Mouse (Mus musculus): ENCODE results near the gene Trabd.

The Trabd gene

GRCm38 (mm10) chr15:89078208-89078836, 3.4 kb downstream of the Trabd start:
- DNase-seq (ENCODE audit: low read depth), result peak; percentile 68

GRCm38 (mm10) chr15:89083906-89084305, 9.0 kb downstream of the Trabd start:
- no peak for DNase-seq (ENCODE audit: low read depth)

GRCm38 (mm10) chr15:89084826-89085225, 9.9 kb downstream of the Trabd start:
- no peak for DNase-seq (ENCODE audit: low read depth)

GRCm38 (mm10) chr15:89088607-89089247, 13.8 kb downstream of the Trabd start, which contains the start of gene Selenoo:
Gene Selenoo (plus strand): TSS chr15:89089084.
- DNase-seq (ENCODE audit: low read depth), result peak; percentile 95

- peak; percentile 24 for DNase-seq (ENCODE audit: low read depth)
Measured at GRCm38 (mm10) chr15:89089248-89090051, 14.5 kb downstream of the Trabd start.

- DNase-seq (ENCODE audit: low read depth), result peak; percentile 44
Measured at GRCm38 (mm10) chr15:89090662-89091061, 15.7 kb downstream of the Trabd start.

- no peak for DNase-seq (ENCODE audit: low read depth)
Measured at GRCm38 (mm10) chr15:89092181-89092580, 17.3 kb downstream of the Trabd start.

GRCm38 (mm10) chr15:89097450-89097849, 22.5 kb downstream of the Trabd start:
- DNase-seq (ENCODE audit: low read depth), result no peak

GRCm38 (mm10) chr15:89098616-89099015, 23.7 kb downstream of the Trabd start:
- no peak for DNase-seq (ENCODE audit: low read depth)

- no peak for DNase-seq (ENCODE audit: low read depth)
Measured at GRCm38 (mm10) chr15:89100823-89101222, 25.9 kb downstream of the Trabd start.

GRCm38 (mm10) chr15:89102646-89103045, 27.7 kb downstream of the Trabd start:
- DNase-seq (ENCODE audit: low read depth), result no peak

GRCm38 (mm10) chr15:89103921-89104320, 29.0 kb downstream of the Trabd start:
- no peak for DNase-seq (ENCODE audit: low read depth)

GRCm38 (mm10) chr15:89104425-89104824, 29.5 kb downstream of the Trabd start:
- no peak for DNase-seq (ENCODE audit: low read depth)

GRCm38 (mm10) chr15:89106073-89106472, 31.1 kb downstream of the Trabd start:
- DNase-seq (ENCODE audit: low read depth), result no peak

GRCm38 (mm10) chr15:89106976-89107375, 32.1 kb downstream of the Trabd start:
- DNase-seq (ENCODE audit: low read depth), result no peak

- DNase-seq (ENCODE audit: low read depth), result peak; percentile 87
Measured at GRCm38 (mm10) chr15:89110147-89110546, 35.2 kb downstream of the Trabd start.

- peak; percentile 40 for DNase-seq (ENCODE audit: low read depth)
Measured at GRCm38 (mm10) chr15:89118007-89118406, 43.1 kb downstream of the Trabd start.

- DNase-seq (ENCODE audit: low read depth), result peak; percentile 99
Measured at GRCm38 (mm10) chr15:89122649-89123366, 47.9 kb downstream of the Trabd start, which contains the start of gene Tubgcp6. Gene Tubgcp6 (minus strand): TSS chr15:89123112.

GRCm38 (mm10) chr15:89123595-89123994, 48.7 kb downstream of the Trabd start:
- peak; percentile 57 for DNase-seq (ENCODE audit: low read depth)

GRCm38 (mm10) chr15:89124312-89124711, 49.4 kb downstream of the Trabd start:
- no peak for DNase-seq (ENCODE audit: low read depth)

- DNase-seq (ENCODE audit: low read depth), result no peak
Measured at GRCm38 (mm10) chr15:89125351-89125750, 50.4 kb downstream of the Trabd start.

GRCm38 (mm10) chr15:89126622-89127021, 51.7 kb downstream of the Trabd start:
- DNase-seq (ENCODE audit: low read depth), result no peak

All from NIH3T3 (cell line).